ENCODE assay signal across 16 mouse cellular contexts in the genomic region with DNA sequence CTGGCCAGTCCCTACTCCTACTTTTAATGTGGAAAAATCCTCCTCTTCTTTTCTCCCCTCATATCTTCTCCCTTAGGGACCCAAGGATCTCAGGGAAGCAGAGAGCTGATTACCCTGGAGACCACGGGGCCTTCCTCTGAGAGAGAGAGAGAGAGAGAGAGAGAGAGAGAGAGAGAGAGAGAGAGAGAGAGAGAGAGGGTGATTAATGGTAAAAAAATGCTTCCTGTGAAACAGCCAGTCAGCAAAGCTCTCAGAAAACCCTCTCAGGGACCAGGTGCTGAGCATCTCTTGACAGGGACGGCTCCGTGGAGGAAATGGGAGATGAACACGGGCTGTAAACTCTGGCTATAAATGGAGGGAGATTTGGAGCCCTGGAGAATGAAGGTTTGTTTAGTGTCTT. TPM values are rescaled to one million over a fixed set of nuclear protein-coding genes. Genes with fewer than 3 reads are reported as not detected.
DNase-seq lines count a peak whose midpoint lies in the region; ATAC-seq and TF ChIP-seq lines count a peak whose summit lies in the region.
"Had no signal": no experiment of that assay in that cellular context is flagged by ENCODE, and none has a peak within 500 bp of the region (broad histone marks: within the 10 kb centered on the region; RNA-seq: fewer than 3 reads in every experiment).

No protein-coding gene starts in this region.

- H3K4me3 ChIP-seq in hindbrain, embryonic 12.5 days: no peak overlapping the region
- no peak overlapping the region for H3K4me3 ChIP-seq in hindbrain, postnatal 0 days (ENCODE audit: low read length)
- H3K4me3 ChIP-seq in neural tube, embryonic 13.5 days: no peak overlapping the region
- H3K4me3 ChIP-seq in stomach, embryonic 16.5 days (replicated peaks; ENCODE audit: low read length): no peak overlapping the region
- H3K4me3 ChIP-seq: heart, embryonic 13.5 days; neural tube, embryonic 12.5 days had no signal

- H3K4me1 ChIP-seq in hindbrain, embryonic 12.5 days: peaks cover 11% of the 10 kb centered on the region
- H3K4me1 ChIP-seq in hindbrain, postnatal 0 days (ENCODE audit: insufficient read depth, low read length): no peaks in the 10 kb centered on the region
- H3K4me1 ChIP-seq in neural tube, embryonic 13.5 days (replicated peaks): peaks cover 33% of the 10 kb centered on the region
- H3K4me1 ChIP-seq in stomach, embryonic 16.5 days (ENCODE audit: control insufficient read depth, insufficient read depth, low read length): peaks cover 7% of the 10 kb centered on the region; the same call in 1 of the 2 replicates

- H3K36me3 ChIP-seq in hindbrain, embryonic 12.5 days: no peaks in the 10 kb centered on the region
- H3K36me3 ChIP-seq in hindbrain, postnatal 0 days (ENCODE audit: insufficient read depth, low read length): no peaks in the 10 kb centered on the region
- peaks cover 6% of the 10 kb centered on the region; the same call in 1 of the 2 replicates for H3K36me3 ChIP-seq in neural tube, embryonic 13.5 days
- peaks cover 3% of the 10 kb centered on the region; the same call in 1 of the 2 replicates for H3K36me3 ChIP-seq in stomach, embryonic 16.5 days (ENCODE audit: control insufficient read depth, insufficient read depth, low read length)

- H3K4me2 ChIP-seq in hindbrain, embryonic 12.5 days (replicated peaks): no peak overlapping the region
- no peak overlapping the region for H3K4me2 ChIP-seq in hindbrain, postnatal 0 days (ENCODE audit: low read depth, low read length)
- no peak overlapping the region for H3K4me2 ChIP-seq in neural tube, embryonic 13.5 days
- no peak overlapping the region for H3K4me2 ChIP-seq in stomach, embryonic 16.5 days (ENCODE audit: low read depth, low read length)
- H3K4me2 ChIP-seq: heart, embryonic 13.5 days; liver, embryonic 11.5 days; neural tube, embryonic 12.5 days had no signal

- ATAC-seq in hindbrain, embryonic 12.5 days (ENCODE audit: low FRiP score): no peak; the same call in 1 of the 2 replicates
- no peak for ATAC-seq in hindbrain, postnatal 0 days
- no peak for ATAC-seq in neural tube, embryonic 13.5 days (ENCODE audit: low read depth)
- ATAC-seq in activated CD4-positive, CD25-positive, alpha-beta regulatory T cell, adult 4 months: peak; percentile 43
- peak; percentile 80; the same call in 1 of the 2 replicates for ATAC-seq in stomach, embryonic 16.5 days (ENCODE audit: insufficient read depth, low FRiP score)
- ATAC-seq in erythroid progenitor cell, adult 5-6 weeks (replicated peaks; ENCODE audit: low FRiP score, poor library complexity, severe bottlenecking): no peak
- ATAC-seq: forebrain, embryonic 16.5 days had no signal

- TF ChIP-seq CTCF in hindbrain, postnatal 0 days (IDR thresholded peaks at IDR 0.05; ENCODE audit: low read depth): no peak

- DNase-seq in hindbrain, postnatal 0 days (ENCODE audit: low spot score): no peak
- no peak for DNase-seq in neural tube, embryonic 10.5 days (ENCODE audit: extremely low spot score, low spot score)
- DNase-seq: cerebellum, adult 11-12 months; gastrocnemius, postnatal 25 days; kidney, postnatal 36 days; right cerebral cortex, postnatal 4 days; thymus, postnatal 25 days had no signal

- no peak overlapping the region for H3K9ac ChIP-seq in hindbrain, embryonic 12.5 days
- H3K9ac ChIP-seq in hindbrain, postnatal 0 days (replicated peaks; ENCODE audit: low read length): no peak overlapping the region
- no peak overlapping the region for H3K9ac ChIP-seq in neural tube, embryonic 13.5 days
- H3K9ac ChIP-seq in stomach, embryonic 16.5 days (ENCODE audit: low read length): no peak overlapping the region
- H3K9ac ChIP-seq: neural tube, embryonic 12.5 days had no signal

- H3K27me3 ChIP-seq in hindbrain, embryonic 12.5 days: no peaks in the 10 kb centered on the region
- no peaks in the 10 kb centered on the region for H3K27me3 ChIP-seq in hindbrain, postnatal 0 days (ENCODE audit: insufficient read depth, low read length)
- no peaks in the 10 kb centered on the region for H3K27me3 ChIP-seq in neural tube, embryonic 13.5 days
- no peaks in the 10 kb centered on the region for H3K27me3 ChIP-seq in stomach, embryonic 16.5 days (ENCODE audit: control insufficient read depth, insufficient read depth, low read length)
- H3K27me3 ChIP-seq: heart, embryonic 13.5 days; neural tube, embryonic 12.5 days had no signal

- 0 out of 2 replicates have a peak overlapping the region, but pooled peaks have one; percentile 17 for H3K27ac ChIP-seq in hindbrain, embryonic 12.5 days
- no peak overlapping the region for H3K27ac ChIP-seq in hindbrain, postnatal 0 days
- peak overlapping the region; percentile 46 for H3K27ac ChIP-seq in neural tube, embryonic 13.5 days (replicated peaks)
- peak overlapping the region; percentile 75 for H3K27ac ChIP-seq in stomach, embryonic 16.5 days (ENCODE audit: low read length)
- H3K27ac ChIP-seq: heart, embryonic 13.5 days; neural tube, embryonic 12.5 days had no signal

- WGBS in hindbrain, embryonic 12.5 days: 40% methylated on average over 4 of the region's 4 CpGs
- 59% methylated on average over 4 of the region's 4 CpGs for WGBS in hindbrain, postnatal 0 days
- 4% methylated on average over 4 of the region's 4 CpGs for WGBS in neural tube, embryonic 13.5 days
- WGBS in stomach, embryonic 16.5 days: 13% methylated on average over 4 of the region's 4 CpGs

- no peaks in the 10 kb centered on the region for H3K9me3 ChIP-seq in hindbrain, embryonic 12.5 days (replicated peaks)
- H3K9me3 ChIP-seq in hindbrain, postnatal 0 days (ENCODE audit: low read length): no peaks in the 10 kb centered on the region
- H3K9me3 ChIP-seq in neural tube, embryonic 13.5 days: no peaks in the 10 kb centered on the region
- H3K9me3 ChIP-seq in stomach, embryonic 16.5 days (replicated peaks; ENCODE audit: control insufficient read depth, low read length): no peaks in the 10 kb centered on the region; the same call in 1 of the 2 replicates
- H3K9me3 ChIP-seq: heart, embryonic 13.5 days; neural tube, embryonic 12.5 days had no signal

RNA-seq across cellular contexts. Expression of a gene that starts 18.7 kb away (rescaled TPM):
- 69.1 and 69.6 TPM in 2 replicates for polyA plus RNA-seq in hindbrain, embryonic 12.5 days (2016; fragmentation: Nextera tagmentation; extraction: Ambion mirVana)
- total RNA-seq in hindbrain, postnatal 0 days (2014; rRNA removed): 18.7 and 18.9 TPM in 2 replicates
- 28.6 and 29.7 TPM in 2 replicates for polyA plus RNA-seq in hindbrain, postnatal 0 days (2015; fragmentation: Nextera tagmentation; extraction: Ambion mirVana)
- 49.5 and 51.6 TPM in 2 replicates for polyA plus RNA-seq in neural tube, embryonic 13.5 days (2015; fragmentation: Nextera tagmentation; extraction: Ambion mirVana)
- 100 to 1,000 TPM; 187 to 198 TPM for polyA plus RNA-seq in activated CD4-positive, CD25-positive, alpha-beta regulatory T cell, adult 4 months (2017; shearing (Covaris generic))
- polyA plus RNA-seq in stomach, embryonic 16.5 days (2015; fragmentation: Nextera tagmentation; extraction: Ambion mirVana): 48.8 and 55.8 TPM in 2 replicates
- 40.4 and 46.1 TPM in 2 replicates for total RNA-seq in erythroid progenitor cell, adult 5-6 weeks (2015; ENCODE audit: low replicate concordance)
- 27.8 and 34.9 TPM in 2 replicates for total RNA-seq in erythroid progenitor cell, adult 5-6 weeks (2017; ENCODE audit: low replicate concordance)

Comparison
In these comparisons a context has a peak if more than half of its experiments do, and no peak if none do; other contexts are left out.
1. ATAC-seq: peak in activated CD4-positive, CD25-positive, alpha-beta regulatory T cell, adult 4 months (single experiment) and stomach, embryonic 16.5 days (single experiment); none in hindbrain, embryonic 12.5 days (single experiment), hindbrain, postnatal 0 days (single experiment), neural tube, embryonic 13.5 days (single experiment) and erythroid progenitor cell, adult 5-6 weeks (single experiment).